Mouse (Mus musculus) right cerebral cortex, adult 18-20 months (tissue): ENCODE results near the gene Gm26602.
"Not testable (repeated sequence)": the region's sequence is repeated elsewhere in the genome, so short reads cannot be mapped to it uniquely, and the experiment has no call there.

Source experiments
- DNase-seq: peaks from one replicate; pipeline ENCODE4 v3.0.0; 2022; ENCODE audit warnings: mixed read lengths

The Gm26602 gene

DNA sequence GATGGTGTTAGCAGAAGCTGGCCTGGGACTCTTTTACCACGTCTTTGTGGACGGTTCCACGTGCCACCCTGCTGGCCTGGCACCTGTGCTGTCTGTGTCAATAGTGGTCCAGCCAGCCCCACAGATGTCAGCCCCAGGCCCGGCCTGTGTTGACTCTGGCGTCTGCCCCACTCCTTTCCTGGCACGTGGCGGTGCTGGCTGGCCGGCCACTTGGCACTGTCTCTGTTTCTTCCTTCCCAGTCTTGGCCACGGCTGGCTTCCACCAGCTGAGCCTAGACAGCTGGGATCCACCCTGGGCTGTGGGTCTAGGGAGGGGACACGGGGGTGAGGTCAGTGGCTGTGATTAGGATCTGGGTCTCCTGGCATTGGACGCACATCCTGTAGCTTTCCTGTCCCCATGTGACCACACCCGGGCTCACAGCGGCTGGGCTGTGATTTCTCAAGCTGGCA is 23.6 kb downstream of the Gm26602 start:
- DNase-seq, result peak; percentile 72

GRCm38 (mm10) chr10:79934794-79935569 is 24.3 kb downstream of the Gm26602 start:
- DNase-seq, result no peak

DNA sequence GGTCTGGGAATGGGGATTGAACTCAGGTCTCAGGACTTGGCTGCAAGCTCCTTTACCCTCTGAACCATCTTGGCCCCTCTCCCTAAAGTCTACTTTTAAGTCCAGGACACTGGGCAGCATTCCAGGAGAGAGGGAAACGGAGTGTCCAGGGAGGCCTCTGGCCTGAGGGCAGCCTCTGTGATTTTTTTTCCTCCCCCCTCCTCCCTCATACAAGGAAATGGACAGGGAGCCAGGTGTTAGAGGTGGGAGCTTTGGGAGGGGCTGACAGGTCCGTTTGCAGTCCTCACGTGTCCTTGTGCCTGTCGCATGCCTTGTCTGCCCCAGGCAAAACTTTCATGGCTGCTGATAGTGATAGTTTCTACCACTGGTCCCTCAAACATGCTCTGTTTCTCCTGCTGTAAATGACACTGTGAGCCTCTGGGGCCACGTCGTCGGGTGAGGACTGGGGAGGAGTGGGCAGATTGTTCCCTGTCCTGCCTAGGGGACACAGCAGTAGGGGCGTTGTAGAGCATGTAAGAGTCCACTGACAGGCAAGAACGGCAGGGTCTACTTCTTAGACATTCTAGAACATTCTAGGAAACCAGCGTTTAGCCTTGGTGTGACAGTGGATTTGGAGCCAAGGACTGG is 25.7 kb downstream of the Gm26602 start:
- no peak for DNase-seq

DNA sequence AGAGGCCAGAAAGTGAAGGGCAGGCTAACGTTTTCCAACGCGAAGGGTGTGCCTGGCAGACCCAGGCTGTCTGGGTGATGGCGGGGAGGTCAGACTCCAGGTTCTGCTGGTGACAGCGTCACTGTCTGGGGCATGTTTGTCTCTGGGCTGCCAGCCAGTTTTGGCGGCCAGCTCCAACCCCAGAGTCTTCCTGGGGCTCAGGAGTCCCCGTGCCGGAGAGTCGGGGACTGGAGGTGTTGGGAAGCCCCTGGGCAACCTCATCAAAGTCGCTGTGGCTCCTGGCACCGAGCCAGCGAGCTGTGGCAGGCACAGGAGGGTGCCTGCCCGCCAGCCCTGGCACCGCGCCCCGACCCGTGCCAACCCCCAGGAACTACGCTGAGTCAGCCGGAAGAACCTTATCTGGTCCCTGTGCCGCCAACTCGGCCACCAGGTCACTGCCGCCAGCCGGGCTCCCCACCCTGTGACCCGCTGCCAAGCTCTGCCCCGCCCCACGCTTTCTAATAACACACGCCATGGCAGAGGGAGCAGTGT is 26.3 kb downstream of the Gm26602 start:
- no peak for DNase-seq

- DNase-seq, result no peak
Observed at GRCm38 (mm10) chr10:79937775-79938526, 27.3 kb downstream of the Gm26602 start.

DNA sequence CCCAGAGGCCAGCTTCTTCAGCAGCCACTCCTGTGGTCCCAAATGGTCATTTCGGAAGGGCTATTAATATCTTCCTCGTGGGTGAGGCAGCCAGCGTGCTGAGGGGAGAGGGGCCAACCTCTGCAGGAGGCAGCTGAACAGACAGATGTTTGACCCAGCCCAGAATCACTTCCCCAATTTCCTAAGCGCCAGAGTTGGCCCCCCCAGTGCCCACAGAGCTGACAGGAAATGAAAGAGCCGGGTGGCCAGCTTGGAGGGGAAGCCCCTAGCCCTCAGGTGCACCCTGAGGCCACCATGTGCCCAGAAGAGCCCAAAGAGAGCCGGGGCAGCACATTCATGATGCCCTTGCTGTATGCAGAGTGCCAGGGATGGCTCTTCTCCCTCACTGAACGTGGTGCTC is 30.1 kb downstream of the Gm26602 start:
- DNase-seq, result no peak

- DNase-seq, result no peak
Observed at GRCm38 (mm10) chr10:79942988-79943387, 32.3 kb downstream of the Gm26602 start.

DNA sequence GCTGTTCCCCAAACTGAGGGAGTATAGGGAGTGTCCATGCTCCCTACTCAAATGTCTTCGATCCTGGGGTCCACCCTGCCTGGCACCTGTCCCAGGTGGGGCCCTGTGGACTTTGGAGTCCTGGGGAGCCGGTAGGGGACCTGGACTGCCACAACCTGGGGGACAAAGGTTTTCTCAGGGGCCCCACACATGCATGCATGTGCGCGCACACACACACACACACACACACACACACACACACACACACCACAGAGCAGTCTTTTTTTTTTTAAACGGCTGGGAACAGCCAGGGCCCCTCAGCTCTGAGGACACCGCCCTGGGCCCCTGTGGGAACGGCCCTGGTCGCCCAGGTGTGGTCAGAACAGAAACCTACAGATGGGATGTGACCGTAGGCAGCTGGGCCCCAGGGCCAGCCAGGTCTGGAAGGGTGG is 32.8 kb downstream of the Gm26602 start:
- DNase-seq, result no peak

DNA sequence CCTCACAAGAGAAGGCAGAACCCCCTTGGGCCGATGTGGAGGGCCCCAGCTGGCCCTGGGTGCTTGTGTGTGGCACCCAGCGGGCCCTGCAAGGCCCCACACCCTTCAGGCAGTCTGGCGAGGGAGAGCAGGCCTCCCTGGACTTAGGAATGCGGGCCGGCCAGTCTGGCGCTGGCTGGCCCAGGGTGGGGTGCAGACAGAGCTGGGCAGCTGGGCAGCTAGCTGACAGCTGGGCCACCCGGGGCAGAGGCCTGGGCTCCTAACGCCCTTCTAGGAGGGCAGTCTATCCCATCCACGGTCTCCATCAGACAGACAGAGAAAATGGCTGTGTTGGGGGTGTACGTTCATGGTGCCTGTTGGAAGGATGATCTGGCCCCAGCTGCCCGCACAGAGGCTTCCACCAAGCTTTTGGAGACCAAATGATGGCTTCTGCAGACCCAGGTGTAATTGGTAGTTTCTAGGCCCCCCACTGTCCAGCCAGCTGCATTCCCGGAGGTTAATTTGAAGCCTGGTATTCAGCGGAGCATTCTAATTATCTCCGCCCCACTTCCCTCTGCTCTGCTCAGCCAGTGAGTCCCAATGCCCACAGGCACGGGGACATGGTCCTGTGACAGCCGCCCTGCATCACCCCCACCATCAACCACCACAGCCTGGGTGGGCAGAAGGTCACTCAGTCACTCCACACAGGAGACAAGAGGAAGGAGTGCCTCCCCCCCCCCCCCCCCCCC is 35.0 kb downstream of the Gm26602 start:
- no peak for DNase-seq

GRCm38 (mm10) chr10:79946752-79947322 is 36.2 kb downstream of the Gm26602 start:
- DNase-seq, result no peak

DNA sequence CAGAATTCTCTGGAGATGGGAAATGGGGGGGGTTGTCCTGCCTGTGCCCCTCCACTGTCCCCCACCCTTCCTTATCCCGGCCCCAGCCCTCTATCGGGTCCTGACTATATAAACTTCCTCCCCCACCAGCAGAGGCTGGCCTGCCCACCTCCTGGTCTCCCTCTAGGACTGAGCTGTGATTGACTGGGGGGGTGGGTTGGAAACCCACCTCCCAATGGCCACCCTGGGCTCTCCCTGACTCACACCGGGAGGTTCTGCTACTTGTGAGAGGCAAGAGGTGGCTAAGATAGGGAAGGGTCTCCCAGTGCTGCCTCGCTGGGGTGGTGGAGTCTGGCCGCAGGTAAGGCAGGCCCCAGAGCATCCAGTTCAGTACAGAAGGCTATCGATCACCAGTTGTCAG is 36.8 kb downstream of the Gm26602 start:
- DNase-seq, result no peak

DNA sequence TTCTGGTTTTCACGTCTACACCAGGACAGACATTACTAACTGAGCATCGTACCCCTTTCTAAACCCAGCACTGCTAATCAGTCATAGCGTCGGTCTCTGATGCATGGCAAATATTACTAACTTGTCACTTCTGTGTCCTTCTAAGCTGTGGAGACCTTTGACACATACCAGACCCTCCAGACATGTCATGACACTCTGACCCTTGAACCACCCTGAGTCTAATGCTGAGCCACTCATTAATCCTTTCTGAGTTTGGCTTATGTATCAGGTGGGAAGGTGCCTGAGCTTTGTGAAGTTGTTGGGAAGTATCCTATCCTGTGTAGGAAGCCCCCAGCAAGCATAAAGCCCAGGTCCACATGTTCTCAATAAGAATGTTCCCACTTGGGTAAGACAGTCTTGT is 39.2 kb downstream of the Gm26602 start:
- DNase-seq, result no peak

DNA sequence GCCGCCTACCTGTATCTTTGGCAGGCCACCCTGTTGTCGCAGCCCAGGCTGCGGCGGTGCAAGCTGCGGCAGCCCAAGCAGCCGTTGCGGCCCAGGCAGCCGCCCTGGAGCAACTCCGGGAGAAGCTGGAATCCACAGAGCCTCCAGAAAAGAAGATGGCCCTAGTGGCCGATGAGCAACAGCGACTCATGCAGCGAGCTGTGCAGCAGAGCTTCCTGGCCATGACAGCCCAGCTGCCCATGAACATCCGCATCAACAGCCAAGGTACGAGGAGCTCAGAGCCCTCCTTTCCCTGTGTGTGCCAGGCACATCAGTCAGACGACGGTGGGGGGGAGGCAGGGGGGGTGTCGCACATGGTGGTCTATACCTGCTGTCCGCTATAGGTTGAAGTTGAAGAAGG is 40.0 kb downstream of the Gm26602 start:
- no peak for DNase-seq

GRCm38 (mm10) chr10:79953946-79954345 is 43.3 kb downstream of the Gm26602 start:
- no peak for DNase-seq

- DNase-seq, result no peak
Observed at GRCm38 (mm10) chr10:79955691-79956090, 45.0 kb downstream of the Gm26602 start.

DNA sequence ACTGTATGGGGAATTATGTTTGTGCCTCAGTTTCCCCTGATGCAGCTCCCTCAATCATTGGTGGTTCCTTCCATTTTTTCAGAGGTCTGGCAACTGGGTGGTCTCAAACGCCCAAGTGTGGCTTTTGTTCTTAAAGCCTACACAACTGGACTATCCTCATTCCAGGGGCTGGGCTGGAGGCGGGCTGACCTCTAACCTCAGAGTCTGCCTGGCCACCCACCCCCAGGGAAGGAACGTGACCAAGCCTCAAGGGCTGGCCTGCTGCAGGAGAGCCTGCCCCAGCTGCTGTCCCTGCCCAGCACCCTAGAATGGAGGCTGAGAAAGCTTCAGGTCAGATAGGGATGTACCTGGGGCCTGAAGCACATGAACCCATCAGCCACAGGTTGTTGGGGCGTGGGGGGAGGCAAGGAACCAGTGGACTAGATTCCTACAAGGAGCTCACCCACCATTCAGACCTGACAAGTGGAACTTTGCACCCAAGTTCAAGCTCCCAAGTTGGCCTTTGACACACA is 46.0 kb downstream of the Gm26602 start:
- DNase-seq, result no peak

- DNase-seq, result peak; percentile 68
Observed at GRCm38 (mm10) chr10:79958140-79958816, 47.6 kb downstream of the Gm26602 start.

DNA sequence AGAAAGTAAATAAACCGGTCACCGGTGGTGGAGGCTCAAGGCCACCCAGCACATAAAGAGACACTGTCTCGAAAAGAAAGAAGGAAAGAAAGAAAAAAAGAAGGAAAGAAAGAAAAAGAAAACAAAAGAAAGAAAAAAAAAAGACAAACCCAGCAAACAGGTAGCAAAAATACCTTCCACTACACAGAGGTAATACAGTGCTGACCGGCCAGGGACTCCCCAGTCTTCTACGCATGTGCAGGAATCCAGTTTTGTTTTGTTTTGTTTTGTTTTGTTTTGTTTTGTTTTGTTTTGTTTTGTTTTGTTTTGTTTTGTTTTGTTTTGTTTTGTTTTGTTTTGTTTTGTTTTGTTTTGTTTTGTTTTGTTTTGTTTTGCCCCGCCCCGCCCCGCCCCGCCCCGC is 48.8 kb downstream of the Gm26602 start:
- not testable (repeated sequence) for DNase-seq

DNA sequence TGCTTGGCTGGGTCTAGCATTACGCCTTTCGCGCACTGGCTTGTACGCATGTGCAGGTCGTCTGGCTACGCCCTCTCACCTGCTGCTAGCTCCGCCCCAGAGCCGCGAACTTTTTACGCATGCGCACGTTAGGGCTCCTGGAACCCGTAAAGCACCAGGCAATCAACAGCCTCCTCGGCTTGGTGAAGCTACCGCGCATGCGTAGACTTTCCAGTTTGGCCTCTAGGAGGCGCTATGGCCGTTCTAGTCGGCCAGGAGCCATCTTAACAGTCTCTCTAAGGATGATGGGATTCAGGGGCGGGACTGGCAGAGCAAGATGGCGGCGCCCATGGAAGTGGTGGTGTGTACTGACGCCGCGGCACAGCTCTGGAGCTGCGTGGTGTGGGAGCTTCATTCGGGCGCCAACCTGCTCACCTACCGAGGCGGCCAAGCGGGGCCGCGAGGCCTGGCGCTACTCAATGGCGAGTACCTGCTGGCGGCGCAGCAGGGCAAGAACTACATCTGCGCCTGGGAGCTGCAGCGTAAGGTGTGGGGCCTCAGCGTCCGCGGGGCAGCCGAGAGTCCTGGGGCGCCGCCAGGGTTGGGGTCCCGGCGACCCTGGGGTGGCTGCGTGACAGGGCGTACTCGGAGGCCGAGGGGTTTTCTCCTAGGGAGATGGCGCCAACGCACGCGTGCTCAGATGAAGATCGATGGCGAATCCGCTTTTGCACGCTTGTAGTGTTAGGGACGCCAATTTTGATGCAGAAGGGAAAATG is 49.4 kb downstream of the Gm26602 start, which contains the start of gene Wdr18:
Wdr18 (plus strand) TSS at position 306 of the 755 bp plus-strand sequence.
- peak; percentile 99 for DNase-seq
